Mouse (Mus musculus) megakaryocyte, embryonic 14.5 days (primary cell): ENCODE results near the gene Olfr314. TPM values are rescaled to one million over a fixed set of nuclear protein-coding genes. Genes with fewer than 3 reads are reported as not detected.
A peak's percentile ranks its signal among the peaks of the same experiment; 100 is the strongest.
"Not testable (repeated sequence)": the region's sequence is repeated elsewhere in the genome, so short reads cannot be mapped to it uniquely, and the experiment has no call there.

Experiments
- H3K27me3 ChIP-seq: replicated peaks from 2 replicates; pipeline ENCODE3; 2012; ENCODE audit warnings: inconsistent platforms
- H3K36me3 ChIP-seq: replicated peaks from 2 replicates; pipeline ENCODE3; 2012; ENCODE audit warnings: low read length, inconsistent platforms, mixed read lengths
- H3K4me1 ChIP-seq: 2 replicates; pipeline ENCODE4 v1.6.1; 2012; ENCODE audit warnings: inconsistent platforms
- H3K4me3 ChIP-seq: replicated peaks from 2 replicates; pipeline ENCODE3; 2012; ENCODE audit warnings: moderate library complexity, mild to moderate bottlenecking, inconsistent platforms
- H3K9me3 ChIP-seq: 2 replicates; pipeline ENCODE4 v1.6.1; 2012; ENCODE audit warnings: inconsistent platforms
- FLI1 ChIP-seq: IDR thresholded peaks from 2 replicates; pipeline ENCODE4 v1.6.1; 2012; ENCODE audit warnings: low read length, inconsistent platforms, mixed read lengths
- GATA1 ChIP-seq: IDR thresholded peaks from 3 replicates; pipeline ENCODE4 v1.6.1; 2012; ENCODE audit warnings: mixed read lengths, low read length, inconsistent platforms, borderline replicate concordance
- polyA plus RNA-seq: library from polyadenylated mRNA; stranded (reverse); fragments of >175 nt; gene quantifications from 2 replicates; pipeline ENCODE4 v1.2.3, GENCODE M21; 2012; ENCODE audit warnings: low replicate concordance; ENCODE audit not compliant: insufficient read depth

Olfr314 gene
- polyA plus RNA-seq, 1 experiment: not detected

GRCm38 (mm10) chr11:58790053-58790452, 7.3 kb downstream of the Olfr314 start:
- no peaks in the 10 kb centered on the region for H3K36me3 ChIP-seq
- H3K9me3 ChIP-seq: no peaks in the 10 kb centered on the region
- TF ChIP-seq FLI1 (no peak), GATA1 (no peak)
- peaks cover 13% of the 10 kb centered on the region for H3K27me3 ChIP-seq
- H3K4me3 ChIP-seq: no peak overlapping the region
- H3K4me1 ChIP-seq: peaks cover 5% of the 10 kb centered on the region; the same call in 1 of the 2 replicates

GRCm38 (mm10) chr11:58790646-58791045, 7.9 kb downstream of the Olfr314 start:
- H3K27me3 ChIP-seq: peaks cover 15% of the 10 kb centered on the region
- H3K36me3 ChIP-seq: no peaks in the 10 kb centered on the region
- no peaks in the 10 kb centered on the region for H3K9me3 ChIP-seq
- TF ChIP-seq GATA1 (no peak), FLI1 (no peak)
- H3K4me3 ChIP-seq: peak overlapping the region; percentile 8
- H3K4me1 ChIP-seq: peaks cover 5% of the 10 kb centered on the region; the same call in 1 of the 2 replicates

GRCm38 (mm10) chr11:58795856-58796255, 13.1 kb downstream of the Olfr314 start:
- TF ChIP-seq GATA1 (no peak), FLI1 (no peak)
- H3K4me1 ChIP-seq: peaks cover 6% of the 10 kb centered on the region; the same call in 1 of the 2 replicates
- no peaks in the 10 kb centered on the region for H3K36me3 ChIP-seq
- H3K27me3 ChIP-seq: peaks cover 24% of the 10 kb centered on the region
- H3K9me3 ChIP-seq: no peaks in the 10 kb centered on the region
- H3K4me3 ChIP-seq: no peak overlapping the region

GRCm38 (mm10) chr11:58796850-58797249, 14.1 kb downstream of the Olfr314 start:
- Histone ChIP-seq H3K36me3 (no peaks in the 10 kb centered on the region), H3K4me1 (peaks cover 10% of the 10 kb centered on the region), H3K4me3 (no peak overlapping the region), H3K27me3 (peaks cover 24% of the 10 kb centered on the region), H3K9me3 (no peaks in the 10 kb centered on the region)
- TF ChIP-seq GATA1 (no peak), FLI1 (no peak)

- Histone ChIP-seq H3K4me1 (peaks cover 17% of the 10 kb centered on the region), H3K4me3 (no peak overlapping the region)
These were observed 17.0 kb downstream of the Olfr314 start for GRCm38 (mm10) chr11:58799747-58800146.

GRCm38 (mm10) chr11:58801558-58802228, 18.9 kb downstream of the Olfr314 start, which contains the start of gene Fam183b:
Gene Fam183b, minus strand, starts transcription at chr11:58801960.
- Histone ChIP-seq H3K27me3 (peaks cover 22% of the 10 kb centered on the region), H3K4me3 (peak within 1 kb of the TSS; percentile 29), H3K9me3 (no peaks in the 10 kb centered on the region), H3K4me1 (peaks cover 26% of the 10 kb centered on the region), H3K36me3 (no peaks in the 10 kb centered on the region)
- TF ChIP-seq FLI1: no peak
- no peak for TF ChIP-seq GATA1

More at GRCm38 (mm10) chr11:58799747-58800146, 17.0 kb downstream of the Olfr314 start:
- Histone ChIP-seq H3K27me3 (peaks cover 26% of the 10 kb centered on the region), H3K9me3 (no peaks in the 10 kb centered on the region), H3K36me3 (no peaks in the 10 kb centered on the region)
- TF ChIP-seq FLI1 (no peak), GATA1 (no peak)

GRCm38 (mm10) chr11:58803871-58804270, 21.1 kb downstream of the Olfr314 start:
- Histone ChIP-seq H3K36me3 (no peaks in the 10 kb centered on the region), H3K4me1 (peaks cover 26% of the 10 kb centered on the region), H3K4me3 (no peak overlapping the region), H3K9me3 (peaks cover 3% of the 10 kb centered on the region; the same call in 1 of the 2 replicates), H3K27me3 (peaks cover 11% of the 10 kb centered on the region)
- no peak for TF ChIP-seq FLI1
- TF ChIP-seq GATA1: no peak

GRCm38 (mm10) chr11:58804393-58804792, 21.6 kb downstream of the Olfr314 start:
- H3K36me3 ChIP-seq: no peaks in the 10 kb centered on the region
- TF ChIP-seq GATA1 (no peak), FLI1 (no peak)
- H3K27me3 ChIP-seq: peaks cover 6% of the 10 kb centered on the region
- no peak overlapping the region for H3K4me3 ChIP-seq
- peaks cover 26% of the 10 kb centered on the region for H3K4me1 ChIP-seq
- peaks cover 3% of the 10 kb centered on the region; the same call in 1 of the 2 replicates for H3K9me3 ChIP-seq

- Histone ChIP-seq H3K4me3 (no peak overlapping the region), H3K27me3 (peaks cover 5% of the 10 kb centered on the region)
- TF ChIP-seq GATA1 (no peak), FLI1 (no peak)
These were observed 29.2 kb downstream of the Olfr314 start for GRCm38 (mm10) chr11:58812001-58812400.

GRCm38 (mm10) chr11:58814700-58815099, 31.9 kb downstream of the Olfr314 start, which contains the start of gene Olfr313:
Gene Olfr313, plus strand, starts transcription at chr11:58815000.
- H3K36me3 ChIP-seq, H3K27me3 ChIP-seq, H3K4me3 ChIP-seq: not testable (repeated sequence)

More at GRCm38 (mm10) chr11:58812001-58812400, 29.2 kb downstream of the Olfr314 start:
- Histone ChIP-seq H3K4me1 (peaks cover 19% of the 10 kb centered on the region), H3K36me3 (no peaks in the 10 kb centered on the region), H3K9me3 (peaks cover 3% of the 10 kb centered on the region; the same call in 1 of the 2 replicates)

More at GRCm38 (mm10) chr11:58814700-58815099, 31.9 kb downstream of the Olfr314 start, which contains the start of gene Olfr313:
- H3K4me1 ChIP-seq: peaks cover 18% of the 10 kb centered on the region
- H3K9me3 ChIP-seq: not testable (repeated sequence)
